Mouse (Mus musculus): ENCODE results near the gene Pidd1.
"Not testable (repeated sequence)": the region's sequence is repeated elsewhere in the genome, so short reads cannot be mapped to it uniquely, and the experiment has no call there.

Gene Pidd1

DNA sequence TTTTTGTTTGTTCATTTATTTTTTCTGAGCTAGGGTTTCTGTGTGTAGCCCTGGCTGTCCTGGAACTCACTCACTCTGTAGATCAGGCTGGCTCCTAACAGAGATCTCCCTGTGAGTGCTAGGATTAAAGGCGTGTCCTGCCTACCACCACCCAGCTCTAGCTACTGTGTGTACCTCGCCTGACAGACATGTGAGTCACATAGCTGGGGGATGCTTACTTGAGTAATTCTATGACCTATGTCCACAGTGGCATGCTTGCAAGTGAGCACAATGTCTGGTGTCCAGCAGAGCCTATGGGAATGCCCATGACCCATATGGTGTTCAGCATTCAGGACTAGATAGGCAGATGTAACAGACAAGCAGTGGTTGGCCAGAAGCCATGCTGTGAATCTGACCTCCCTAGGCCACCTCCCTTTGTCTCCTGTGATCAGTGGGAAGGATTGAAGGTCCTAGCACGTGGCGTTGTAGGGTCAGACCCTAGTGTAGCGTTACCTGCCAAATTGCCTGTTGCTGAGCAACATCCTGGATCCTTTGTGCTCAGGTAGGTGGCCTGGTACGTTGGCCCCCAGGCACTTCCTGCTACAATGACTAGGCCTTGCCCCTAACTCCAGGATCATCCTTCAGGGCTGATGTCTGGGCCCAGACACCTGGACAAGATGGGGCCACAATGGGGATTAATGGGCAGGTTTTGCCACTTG lies 27.5 kb downstream of the Pidd1 start:
- DNase-seq (ENCODE audit: low spot score in 2 of 2): no peak

DNA sequence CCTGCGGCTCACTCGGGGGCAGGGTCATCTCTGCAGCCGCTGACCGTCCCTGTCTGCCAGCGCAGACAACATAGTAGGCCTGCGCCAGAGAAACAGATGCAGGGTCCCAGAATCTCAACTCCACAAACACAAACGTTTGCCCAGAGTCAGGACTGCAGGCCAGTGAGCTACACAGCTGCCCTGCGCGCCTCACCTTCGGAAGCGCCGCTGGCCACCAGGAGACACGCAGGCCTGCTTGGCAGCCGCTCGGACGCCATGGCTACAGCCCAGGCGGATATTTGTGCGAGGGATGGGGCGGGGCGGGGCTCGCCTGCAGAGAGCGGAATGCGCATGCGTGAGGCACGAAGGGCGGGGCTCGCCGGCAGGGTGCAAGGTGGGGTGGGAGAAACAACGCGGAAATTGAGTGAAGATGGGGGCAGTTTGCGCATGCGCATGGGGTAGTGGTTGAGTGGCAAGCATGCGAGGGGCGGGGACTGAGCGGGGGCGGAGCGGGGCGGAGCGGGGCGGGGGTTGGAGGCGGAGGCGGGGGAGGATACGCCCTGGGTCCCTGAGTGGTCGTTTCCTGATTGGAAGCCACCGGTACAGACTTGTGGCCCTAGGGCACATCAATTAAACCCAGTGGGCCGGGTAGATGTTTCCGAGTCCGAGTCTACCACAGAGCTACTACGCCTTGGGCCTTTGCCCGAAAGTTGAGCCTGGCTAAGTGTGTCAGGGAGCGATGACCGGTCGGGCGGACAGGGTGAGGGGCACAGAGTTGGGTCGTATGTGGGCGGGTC lies 29.8 kb downstream of the Pidd1 start, which contains the start of gene Gatd1:
Gatd1 (minus strand) TSS at position 328 of the 776 bp plus-strand sequence.
- DNase-seq (ENCODE audit: low spot score in 2 of 2): peak; percentile 96 to 99

DNA sequence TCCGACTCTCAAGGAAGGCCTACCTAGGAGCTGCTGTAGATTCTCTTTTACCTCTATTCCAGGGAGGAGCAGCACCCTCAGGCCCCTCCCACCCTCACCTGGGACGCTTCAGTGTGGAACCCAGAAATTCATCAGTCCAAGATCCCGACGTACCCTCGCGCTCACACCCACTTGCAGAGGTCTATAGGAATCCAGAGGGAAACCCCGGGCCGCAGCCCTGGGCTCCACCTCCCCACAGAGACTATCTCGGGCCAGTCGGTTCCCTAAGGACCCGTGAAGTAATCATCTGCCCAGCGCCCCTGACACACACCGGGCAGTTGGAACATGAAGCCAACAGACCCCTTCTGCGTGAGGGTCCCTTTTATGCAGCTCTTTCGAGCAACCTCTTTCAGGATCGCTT lies 30.5 kb downstream of the Pidd1 start:
- DNase-seq (ENCODE audit: low spot score in 2 of 2): peak in 1 of 2 experiments; percentile 26

DNA sequence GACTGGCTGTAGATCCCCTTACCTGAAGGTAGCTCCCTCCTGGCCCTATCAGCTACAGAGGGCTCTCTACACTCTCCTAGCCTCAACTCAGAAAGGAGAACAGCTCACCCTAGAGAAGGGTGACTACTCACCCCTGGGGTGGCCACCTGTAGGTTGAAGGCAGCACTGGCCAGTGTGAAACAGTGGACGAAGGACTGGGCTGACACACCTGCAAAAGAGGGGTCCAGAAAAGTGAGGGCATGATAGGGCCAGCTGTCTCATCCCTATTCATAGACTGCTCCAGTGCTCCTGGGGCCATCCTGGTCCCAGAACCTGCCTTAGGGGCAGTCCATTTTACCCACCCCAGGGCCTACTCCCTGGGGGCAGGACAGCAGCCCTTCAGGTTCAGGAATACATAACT lies 32.2 kb downstream of the Pidd1 start:
- DNase-seq (ENCODE audit: low spot score in 2 of 2): no peak

DNA sequence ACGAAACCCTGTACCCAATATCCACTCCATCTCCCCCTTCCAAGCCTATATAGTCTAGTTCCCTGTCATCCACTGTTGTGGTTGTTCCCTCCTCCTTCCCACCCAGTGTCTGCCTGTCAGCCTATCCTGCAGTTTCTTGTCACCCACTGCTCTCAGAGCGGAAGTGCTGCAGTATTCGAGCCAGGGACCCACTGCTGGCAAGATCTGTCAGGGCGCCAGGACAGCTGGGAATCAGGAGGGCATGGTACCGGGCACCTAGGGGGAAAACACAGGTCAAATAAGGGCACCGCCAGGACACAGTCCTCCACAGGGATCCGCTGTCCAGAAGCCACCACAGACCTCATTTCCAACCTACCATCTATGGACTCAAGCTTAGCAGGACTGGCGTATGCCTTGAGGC lies 33.2 kb downstream of the Pidd1 start:
- no peak for DNase-seq (ENCODE audit: low spot score in 2 of 2)

DNA sequence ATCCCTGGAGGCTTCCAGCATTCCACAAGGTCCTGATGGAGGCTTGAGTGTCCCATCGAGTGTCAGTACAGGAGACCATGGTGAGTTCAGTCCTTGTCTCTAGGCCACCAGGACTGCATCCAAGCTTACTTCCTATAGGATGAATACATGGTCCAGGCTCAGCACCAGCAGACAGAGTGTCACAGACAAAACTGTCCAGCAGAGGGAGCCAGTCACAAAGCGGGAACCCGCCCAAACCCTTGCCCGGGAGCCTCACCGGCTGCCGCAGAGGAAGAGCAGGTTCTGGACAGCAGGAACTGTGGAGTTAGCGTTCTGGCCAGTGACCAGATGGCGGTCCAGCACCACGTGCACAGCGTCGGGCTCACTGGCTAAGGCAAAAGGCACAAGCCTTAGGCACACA lies 35.0 kb downstream of the Pidd1 start:
- DNase-seq (ENCODE audit: low spot score in 2 of 2): peak in 1 of 2 experiments; percentile 79

DNA sequence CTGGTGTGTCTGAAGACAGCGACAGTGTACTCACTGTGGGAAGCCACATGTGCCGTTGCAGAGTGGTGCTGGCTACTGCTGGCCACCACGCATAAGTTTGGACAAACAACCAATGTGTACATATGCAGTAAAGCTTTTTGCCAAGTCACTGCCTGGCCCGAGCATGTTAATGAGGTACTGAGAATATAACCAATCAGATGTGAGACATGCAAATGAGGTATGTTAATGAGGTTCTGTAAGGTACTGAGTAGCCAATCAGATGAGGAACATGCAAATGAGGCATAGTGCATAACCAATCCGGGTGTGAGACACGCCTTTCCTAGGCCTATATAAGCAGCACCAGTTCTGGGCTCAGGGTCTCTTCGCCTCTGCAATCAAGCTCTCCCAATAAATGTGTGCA lies 36.2 kb downstream of the Pidd1 start:
- not testable (repeated sequence) for DNase-seq (ENCODE audit: low spot score in 2 of 2)

DNA sequence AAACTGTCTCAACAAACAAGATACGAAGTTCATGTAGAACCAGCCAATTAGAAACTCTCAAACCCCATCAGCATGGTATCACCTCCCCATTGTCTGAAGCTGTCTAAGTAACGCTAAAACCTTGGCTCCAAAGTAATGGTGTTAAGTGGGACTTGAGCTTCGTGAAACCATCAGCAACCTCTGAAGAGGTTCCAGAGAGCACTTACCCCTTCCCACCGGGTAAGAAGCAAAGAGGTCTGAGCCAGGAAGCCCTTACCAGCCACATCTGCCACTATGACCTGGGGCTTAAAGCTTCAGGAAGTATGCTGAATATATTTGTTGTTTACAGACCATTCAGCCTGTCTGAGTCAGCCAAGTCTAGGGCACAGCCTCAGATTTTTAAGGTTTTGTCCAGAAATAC lies 38.4 kb downstream of the Pidd1 start:
- DNase-seq (ENCODE audit: low spot score in 2 of 2): no peak

DNA sequence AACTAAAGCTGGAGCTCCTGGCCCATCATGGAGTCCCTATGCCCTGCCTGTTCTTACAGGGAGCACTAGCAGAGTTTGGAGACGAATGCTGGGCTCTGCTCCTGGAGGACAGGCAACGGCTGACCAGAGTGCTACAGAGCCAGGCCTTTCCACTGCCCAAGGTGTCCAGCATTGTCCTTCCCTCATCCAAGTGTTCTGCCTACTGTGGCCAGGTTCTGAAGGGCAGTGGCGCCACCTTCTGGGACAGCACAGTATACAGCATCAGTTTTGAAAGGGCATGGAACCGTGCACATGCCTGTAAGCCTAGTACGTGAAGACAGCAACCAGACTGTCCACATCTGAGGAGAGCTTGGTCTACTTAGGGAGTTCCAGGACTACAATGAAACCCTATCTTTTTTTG lies 40.5 kb downstream of the Pidd1 start:
- DNase-seq (ENCODE audit: low spot score in 2 of 2): peak in 1 of 2 experiments; percentile 32

DNA sequence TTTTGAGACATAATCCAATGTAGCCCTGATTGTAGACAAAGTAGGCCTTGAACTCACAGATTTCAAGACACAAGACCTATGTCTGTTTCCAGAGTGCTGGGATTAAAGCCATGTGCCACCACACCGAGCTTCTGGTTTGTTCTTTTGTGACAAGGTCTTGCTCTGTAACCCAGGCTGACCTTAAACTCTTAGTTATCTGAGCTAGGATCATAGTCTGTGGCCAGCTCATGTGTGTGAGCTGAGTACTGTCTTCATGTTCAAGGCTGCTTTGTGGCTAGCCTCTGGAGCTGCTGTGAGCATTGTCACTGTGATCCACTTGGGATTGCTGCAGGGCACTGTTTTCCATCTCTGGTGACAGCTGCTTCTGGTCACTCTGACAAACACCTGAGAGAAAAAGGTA lies 48.5 kb downstream of the Pidd1 start:
- DNase-seq (ENCODE audit: low spot score in 2 of 2): no peak

DNA sequence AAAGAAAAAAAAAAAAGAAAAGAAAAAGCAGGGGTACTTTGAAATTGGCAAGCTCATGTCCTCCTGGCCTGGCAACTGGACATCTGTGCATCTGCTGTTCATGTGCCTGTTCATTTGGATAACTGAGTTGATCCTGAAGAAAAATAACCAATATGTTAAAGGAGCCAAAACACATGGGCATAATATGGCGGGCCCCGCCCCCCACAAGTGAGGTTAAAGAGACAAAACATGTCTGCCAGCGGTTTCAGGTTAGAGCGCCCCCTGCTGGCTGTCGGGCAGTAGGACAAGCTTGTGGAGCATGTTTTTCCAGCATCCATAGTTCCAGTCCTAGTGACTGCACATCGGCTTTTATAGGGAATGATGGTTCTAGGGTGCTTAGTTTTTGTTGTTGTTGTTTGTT lies 49.1 kb downstream of the Pidd1 start:
- DNase-seq (ENCODE audit: low spot score in 2 of 2): peak in 1 of 2 experiments; percentile 56

DNA sequence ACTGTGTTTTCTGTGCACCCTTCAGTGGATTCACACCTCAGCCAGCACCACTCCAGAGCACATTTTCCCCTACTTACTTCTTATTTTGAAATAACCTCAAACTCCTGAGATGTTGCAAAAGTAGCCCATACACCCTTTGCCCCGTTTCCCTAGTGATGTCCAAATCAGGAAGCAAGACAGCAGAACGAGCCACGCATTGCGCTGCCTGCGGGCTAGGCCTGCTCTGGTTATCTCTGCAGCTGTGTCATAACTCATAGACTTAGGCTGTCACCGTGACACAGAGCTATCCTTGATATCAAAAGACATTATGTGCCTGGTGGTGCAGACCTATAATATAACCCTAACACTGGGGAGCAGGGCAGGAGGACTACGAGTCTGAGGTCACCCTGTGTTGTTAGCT lies 49.7 kb downstream of the Pidd1 start:
- no peak for DNase-seq (ENCODE audit: low spot score in 2 of 2)

DNA sequence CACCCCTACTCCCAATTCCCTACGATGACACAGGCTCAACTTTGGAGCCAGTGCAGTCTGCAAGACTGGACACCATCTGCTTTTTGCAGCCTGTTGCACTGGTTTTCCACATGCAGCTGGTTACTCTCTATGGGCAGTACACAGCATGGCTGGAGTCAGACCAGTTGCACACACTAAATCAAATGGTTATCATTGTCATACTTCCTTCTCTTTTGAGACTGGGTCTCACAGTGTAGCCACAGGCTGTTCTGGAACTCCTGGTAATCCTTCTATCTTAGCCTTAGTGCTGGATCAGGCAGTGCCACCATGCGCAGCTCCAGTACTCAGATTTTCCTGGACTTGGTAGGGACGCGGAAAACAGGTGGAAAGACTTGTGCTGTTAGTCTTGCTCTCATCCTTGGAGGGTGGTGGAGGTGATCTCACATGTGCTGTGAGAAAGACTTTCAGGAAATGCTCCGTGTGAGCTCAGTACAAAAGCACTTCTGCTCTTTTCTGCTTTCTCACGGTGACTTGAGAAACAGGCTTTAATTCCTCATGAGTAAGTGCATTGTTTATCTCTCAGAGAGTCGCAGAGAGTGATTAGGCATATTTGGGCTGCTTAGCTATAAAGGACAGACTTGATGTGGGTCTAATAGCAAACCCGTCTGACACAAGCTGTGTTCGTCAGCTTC lies 51.1 kb downstream of the Pidd1 start:
- DNase-seq (ENCODE audit: low spot score in 2 of 2): no peak

DNA sequence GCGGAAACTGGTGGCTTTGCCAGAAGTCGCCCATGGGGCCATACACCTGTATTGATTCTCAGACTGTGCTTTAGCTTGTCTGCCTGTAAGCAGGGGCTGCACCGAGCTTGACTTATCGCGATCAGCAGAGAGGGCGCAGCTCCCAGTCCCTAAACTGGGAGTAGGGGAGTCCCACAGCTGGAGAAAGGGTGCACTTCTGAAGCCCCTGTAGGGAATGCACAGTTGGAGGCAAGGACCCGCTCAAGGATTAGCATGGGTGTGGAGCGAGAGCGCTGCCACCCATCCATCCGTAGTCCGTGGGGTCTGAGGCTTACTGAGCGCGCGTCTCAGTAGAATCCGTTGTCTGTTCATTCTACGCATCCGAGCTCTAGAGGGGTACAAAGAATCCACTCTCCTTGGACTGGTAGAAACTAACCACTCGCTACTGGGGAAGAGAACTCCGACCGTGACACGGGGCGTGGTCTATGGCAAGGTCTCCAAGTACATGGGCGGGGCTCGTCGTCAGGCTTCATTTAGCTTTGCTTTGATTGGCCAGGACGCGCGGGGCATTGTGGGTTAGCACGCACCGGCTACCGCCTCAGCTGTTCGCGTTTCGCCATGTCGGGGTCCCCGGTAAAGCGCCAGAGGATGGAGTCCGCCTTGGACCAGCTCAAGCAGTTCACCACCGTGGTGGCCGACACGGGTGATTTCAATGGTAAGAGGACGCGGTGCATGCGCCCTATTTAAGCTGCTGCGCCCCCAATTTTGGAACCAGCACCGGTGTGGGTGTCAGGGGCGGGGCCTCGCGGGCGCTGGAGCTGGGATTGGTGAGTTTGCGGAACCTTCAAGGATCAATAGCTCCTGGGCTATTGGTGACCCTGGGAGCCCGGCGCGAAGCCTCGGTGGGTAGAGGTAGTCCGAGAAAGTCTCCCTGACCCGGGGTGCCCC lies 51.9 kb downstream of the Pidd1 start, which contains the start of gene Taldo1:
Taldo1 (plus strand) TSS at position 575 of the 927 bp plus-strand sequence.
- peak; percentile 90 to 93 for DNase-seq (ENCODE audit: low spot score in 2 of 2)

DNA sequence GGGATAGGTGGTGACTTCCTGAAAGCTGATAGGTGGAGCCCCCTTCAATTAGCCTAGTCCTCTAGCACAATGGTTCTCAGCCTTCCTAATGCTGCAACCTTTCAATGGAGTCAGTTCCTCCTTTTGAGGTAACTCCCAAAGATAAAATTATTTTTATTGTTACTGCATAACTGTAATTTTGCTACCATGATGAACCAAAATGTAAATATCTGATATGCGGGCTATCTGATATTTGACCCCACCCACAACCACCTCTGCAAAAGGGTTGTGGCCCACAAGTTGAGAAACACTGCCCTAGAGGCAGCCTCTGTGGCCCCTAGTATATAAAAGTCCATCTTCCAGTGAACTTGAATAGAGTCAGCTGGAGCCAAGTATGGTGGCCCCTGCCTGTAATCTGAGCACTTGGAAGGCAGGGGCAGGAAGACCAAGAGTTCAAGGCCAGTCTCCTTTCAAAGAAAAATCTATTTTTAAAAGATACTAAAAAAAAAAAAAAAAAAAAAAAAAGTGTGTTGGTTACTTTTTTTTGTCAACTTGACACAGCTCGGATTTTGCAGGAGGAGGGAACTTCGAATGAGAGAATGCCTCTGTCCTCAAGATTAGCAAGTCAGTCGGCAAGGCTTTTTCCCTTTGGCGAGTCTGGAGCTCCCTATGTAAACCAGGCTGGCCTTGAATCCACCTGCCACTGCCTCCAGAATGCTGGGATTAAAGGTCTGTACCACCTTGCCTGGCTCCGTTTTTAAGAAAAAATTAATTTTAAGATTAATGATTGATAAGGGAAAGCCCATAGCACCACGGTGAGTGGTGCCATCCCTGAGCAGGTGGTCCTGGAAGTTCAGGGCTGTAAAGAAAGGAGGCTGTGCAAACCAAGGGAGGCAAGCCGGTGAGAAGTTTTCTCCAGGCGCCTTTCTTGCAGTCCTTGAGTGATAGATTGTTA lies 53.2 kb downstream of the Pidd1 start:
- DNase-seq (ENCODE audit: low spot score in 2 of 2): no peak

DNA sequence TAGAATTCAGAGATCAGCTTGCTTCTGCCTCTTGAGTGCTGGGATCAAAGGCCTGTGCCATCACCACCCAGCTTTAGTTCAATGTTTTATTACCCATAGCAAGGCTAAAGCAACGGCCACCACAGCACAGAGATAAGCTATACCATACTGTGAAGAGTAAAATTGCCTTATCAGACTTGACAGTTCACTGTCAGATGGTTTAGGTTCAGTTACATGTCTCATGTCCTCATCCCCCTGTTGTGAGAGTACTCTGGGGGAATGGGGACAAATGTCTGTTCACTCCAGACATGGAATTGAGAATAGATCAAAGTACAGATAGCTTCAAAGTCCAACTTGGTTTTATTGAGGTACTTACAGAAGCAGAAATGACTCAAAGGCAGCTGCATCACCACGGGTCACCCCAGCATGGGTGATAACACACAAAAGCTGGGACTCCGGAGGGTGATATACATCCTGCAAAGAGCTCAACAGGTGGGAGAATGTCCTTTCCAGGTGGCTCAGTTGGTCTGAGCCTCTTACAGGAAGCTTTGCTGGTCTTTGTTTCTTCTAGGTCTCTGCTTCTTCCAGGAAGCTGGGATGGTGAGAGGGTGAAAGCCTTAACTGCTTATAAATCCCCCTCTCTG lies 55.2 kb downstream of the Pidd1 start:
- no peak for DNase-seq (ENCODE audit: low spot score in 2 of 2)
